Mouse (Mus musculus) adipose tissue, adult 10 weeks (tissue): Measurements from ENCODE around the gene Bcat1. TPM values are rescaled to one million over a fixed set of nuclear protein-coding genes. Genes with fewer than 3 reads are reported as not detected.

ENCODE experiments used
- polyA plus RNA-seq: library from polyadenylated mRNA; stranded (reverse); fragments of 350-450 nt; fragmentation: Illumina TruSeq; extraction: RNeasy Lipid Tissue Mini Kit (QIAGEN cat#74804); gene quantifications from one replicate; pipeline ENCODE4 v1.2.3, GENCODE M21; 2014; ENCODE audit warnings: low read depth, low replicate concordance

Bcat1 gene
- polyA plus RNA-seq, result 5.4 TPM

DNA sequence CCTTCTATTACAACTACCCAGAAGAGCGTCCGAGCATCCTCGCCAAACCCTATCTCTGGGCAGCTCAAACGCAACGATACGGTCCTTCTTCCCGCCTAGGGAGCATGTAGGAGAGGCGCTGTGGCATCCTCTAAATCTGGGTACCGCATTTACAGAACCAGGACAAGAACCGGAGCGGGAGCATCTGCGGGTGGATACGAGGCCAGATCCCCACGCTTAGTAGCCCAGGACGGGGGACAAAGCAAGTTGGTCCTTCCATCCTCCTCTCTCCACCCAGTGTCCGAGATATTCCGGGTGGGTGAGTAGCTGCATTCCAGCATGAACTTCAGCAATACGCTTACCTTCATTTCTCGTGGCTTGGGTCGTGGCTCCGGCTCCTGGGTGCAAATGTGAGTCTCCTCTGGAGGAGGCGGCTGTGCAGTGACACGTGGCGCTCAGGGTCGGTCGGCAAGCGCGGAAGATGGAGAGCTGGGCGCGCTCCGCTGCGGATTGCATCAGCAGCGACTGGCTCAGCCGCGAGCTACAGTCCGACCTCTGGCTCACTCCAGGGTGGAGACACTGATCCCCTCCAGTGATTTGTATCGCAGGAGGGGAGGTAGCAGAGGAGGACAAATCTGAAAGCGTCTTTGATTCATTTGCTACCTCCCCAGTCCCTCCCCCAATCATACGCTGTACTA, at the start of gene Bcat1:
TSS of gene Bcat1 (minus strand) at position 637 of the 677 bp plus-strand sequence.

DNA sequence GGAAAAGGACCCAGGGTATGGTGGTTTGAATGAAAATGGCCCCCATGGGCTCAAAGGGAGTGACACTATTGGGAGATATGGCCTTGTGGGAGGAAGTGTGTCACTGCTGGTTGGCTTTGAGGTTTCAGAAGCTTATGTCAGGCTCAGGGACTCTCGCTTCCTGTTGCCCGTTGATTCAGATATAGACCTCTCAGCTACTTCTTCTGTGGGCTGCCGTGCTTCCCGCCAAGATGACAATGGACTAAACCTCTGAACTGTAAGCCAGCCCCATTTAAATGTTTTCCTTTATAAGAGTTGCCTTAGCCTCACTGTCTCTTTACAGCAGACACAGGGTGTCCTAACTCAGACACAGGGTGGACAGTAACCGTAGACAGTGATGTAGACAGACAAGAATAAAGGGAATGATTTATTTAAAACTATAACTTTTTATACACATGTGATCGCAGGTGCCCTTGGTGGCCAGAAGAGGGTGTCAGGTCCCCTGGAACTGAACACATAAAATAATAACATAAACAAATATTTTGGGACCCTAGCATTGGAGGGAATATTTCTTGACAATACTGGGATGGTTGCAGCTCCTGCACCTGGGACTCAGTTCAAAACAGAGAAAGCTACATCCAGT, 39.6 kb upstream of the Bcat1 start, which contains the start of gene Lrmp:
TSS of gene Lrmp (plus strand) at position 178 of the 622 bp plus-strand sequence.

Other genes starting within 250 kb of the Bcat1 start
- gene Lrmp, start 39.5 kb upstream of the Bcat1 start, polyA plus RNA-seq, result 6.9 TPM
- 4.6 TPM for gene Casc1, start 134.8 kb upstream of the Bcat1 start, polyA plus RNA-seq
- 58.8 TPM for gene Etfrf1, start 134.9 kb upstream of the Bcat1 start, polyA plus RNA-seq
- gene Kras, start 174.1 kb upstream of the Bcat1 start, polyA plus RNA-seq, result 29.9 TPM